Mouse (Mus musculus) kidney, postnatal 0 days (tissue): ENCODE measurements around the gene Adamts9. TPM values are rescaled to one million over a fixed set of nuclear protein-coding genes. Genes with fewer than 3 reads are reported as not detected.

Experiments used
- ATAC-seq: fragments of 200-750 bp; cut with Nextera tagmentation; replicated peaks from 2 replicates; pipeline ENCODE4 v1.8.0; 2017; ENCODE audit warnings: low read depth, moderate number of reproducible peaks, moderate TSS enrichment, moderate library complexity; ENCODE audit not compliant: low FRiP score
- DNase-seq: peaks from one replicate; pipeline ENCODE4 v3.0.0-alpha.2; 2016; ENCODE audit warnings: low spot score
- H3K27ac ChIP-seq: fragments of 300-500 bp; sonication (generic); 2 replicates; pipeline ENCODE4 v1.5.1; 2014; ENCODE audit warnings: mild to moderate bottlenecking
- H3K27me3 ChIP-seq: fragments of 300-500 bp; sonication (generic); 2 replicates; pipeline ENCODE4 v1.6.1; 2014; ENCODE audit warnings: low read length, mixed read lengths; ENCODE audit not compliant: insufficient read depth
- H3K36me3 ChIP-seq: fragments of 300-500 bp; sonication (generic); 2 replicates; pipeline ENCODE4 v1.6.1; 2014; ENCODE audit warnings: low read length, mixed read lengths; ENCODE audit not compliant: insufficient read depth
- H3K4me1 ChIP-seq: fragments of 300-500 bp; sonication (generic); replicated peaks from 2 replicates; pipeline ENCODE4 v1.6.1; 2014; ENCODE audit warnings: antibody characterized with exemption, low read length, mixed read lengths; ENCODE audit not compliant: insufficient read depth
- H3K4me2 ChIP-seq: fragments of 300-500 bp; sonication (generic); 2 replicates; pipeline ENCODE4 v1.6.1; 2014; ENCODE audit warnings: mild to moderate bottlenecking, low read length, moderate library complexity, mixed read lengths
- H3K4me3 ChIP-seq: fragments of 300-500 bp; sonication (generic); replicated peaks from 2 replicates; pipeline ENCODE4 v1.5.1; 2014; ENCODE audit warnings: low read depth, low read length
- H3K9ac ChIP-seq: fragments of 300-500 bp; sonication (generic); 2 replicates; pipeline ENCODE4 v1.6.1; 2014; ENCODE audit warnings: low read depth, low read length
- H3K9me3 ChIP-seq: fragments of 300-500 bp; sonication (generic); replicated peaks from 2 replicates; pipeline ENCODE4 v1.6.1; 2016; ENCODE audit warnings: low read length, inconsistent platforms, mixed read lengths
- CTCF ChIP-seq: IDR thresholded peaks from 2 replicates; pipeline ENCODE4 v1.5.1; 2016; ENCODE audit warnings: antibody characterized with exemption, low read depth, mild to moderate bottlenecking, moderate library complexity
- WGBS: fragments of 180-500 bp; shearing (Covaris S2); extraction: QIAGEN DNeasy Blood & Tissue Kit; methylation state at CpG from one replicate; pipeline ENCODE4 v1.1.7; 2014; 5-methylcytosine and 5-hydroxymethylcytosine counted together
- polyA plus RNA-seq: library from polyadenylated mRNA; unstranded; fragments of >200 nt; fragmentation: Nextera tagmentation; extraction: Ambion mirVana; gene quantifications from 2 replicates; pipeline ENCODE4 v1.2.1, GENCODE M21; 2015

Adamts9 gene
- 7.6 and 7.9 TPM in 2 replicates for polyA plus RNA-seq

GRCm38 (mm10) chr6:92943057-92943781, at the start of gene Adamts9:
TSS of gene Adamts9 (minus strand) at chr6:92943492.
- 0 out of 2 replicates have a peak, but pooled peaks cover 3% of the 10 kb centered on the region for H3K4me1 ChIP-seq

GRCm38 (mm10) chr6:92991616-92992015, 48.3 kb upstream of the Adamts9 start:
- no peak overlapping the region for H3K4me2 ChIP-seq
- DNase-seq: no peak
- no peaks in the 10 kb centered on the region for H3K27me3 ChIP-seq
- 18% methylated on average over 1 of the region's 1 CpGs for WGBS
- no peak for ATAC-seq
- no peak overlapping the region for H3K27ac ChIP-seq
- H3K9me3 ChIP-seq: no peaks in the 10 kb centered on the region
- no peak overlapping the region for H3K9ac ChIP-seq
- H3K36me3 ChIP-seq: no peaks in the 10 kb centered on the region
- H3K4me3 ChIP-seq: no peak overlapping the region
- peaks cover 7% of the 10 kb centered on the region; the same call in 1 of the 2 replicates for H3K4me1 ChIP-seq
- TF ChIP-seq CTCF: no peak

More at GRCm38 (mm10) chr6:92943057-92943781, at the start of gene Adamts9:
- H3K4me2 ChIP-seq: peak within 1 kb of the TSS; percentile 79
- no peaks in the 10 kb centered on the region for H3K36me3 ChIP-seq
- peak; percentile 31; the same call in 1 of the 2 replicates for TF ChIP-seq CTCF
- DNase-seq (peak; percentile 93), ATAC-seq (peak; percentile 66)
- peak within 1 kb of the TSS; percentile 74 for H3K4me3 ChIP-seq
- no peaks in the 10 kb centered on the region for H3K9me3 ChIP-seq
- no peaks in the 10 kb centered on the region for H3K27me3 ChIP-seq
- under 1% methylated on average over 62 of the region's 68 CpGs for WGBS
- H3K27ac ChIP-seq: peak within 1 kb of the TSS; percentile 91
- peak within 1 kb of the TSS; percentile 76 for H3K9ac ChIP-seq

- Histone ChIP-seq H3K27ac (0 out of 2 replicates have a peak overlapping the region, but pooled peaks have one; percentile 60), H3K4me1 (peaks cover 7% of the 10 kb centered on the region; the same call in 1 of the 2 replicates), H3K36me3 (no peaks in the 10 kb centered on the region), H3K9ac (no peak overlapping the region), H3K9me3 (no peaks in the 10 kb centered on the region), H3K4me3 (no peak overlapping the region), H3K4me2 (no peak overlapping the region), H3K27me3 (no peaks in the 10 kb centered on the region)
- no peak for TF ChIP-seq CTCF
- 65% methylated on average over 10 of the region's 10 CpGs for WGBS
- DNase-seq (no peak), ATAC-seq (no peak)
Observed at GRCm38 (mm10) chr6:92988620-92988998, 45.3 kb upstream of the Adamts9 start.

- no peak overlapping the region for H3K4me3 ChIP-seq
Observed at GRCm38 (mm10) chr6:92987846-92988619, 44.7 kb upstream of the Adamts9 start.

GRCm38 (mm10) chr6:92987366-92987765, 44.1 kb upstream of the Adamts9 start:
- DNase-seq (peak; percentile 41), ATAC-seq (0 out of 2 replicates have a peak, but pooled peaks have one; percentile 29)
- peak overlapping the region; percentile 60 for H3K27ac ChIP-seq
- no peaks in the 10 kb centered on the region for H3K27me3 ChIP-seq
- TF ChIP-seq CTCF: no peak
- no peak overlapping the region for H3K4me3 ChIP-seq
- no peaks in the 10 kb centered on the region for H3K9me3 ChIP-seq
- H3K9ac ChIP-seq: no peak overlapping the region
- WGBS: 62% methylated on average over 9 of the region's 9 CpGs
- H3K4me2 ChIP-seq: peak overlapping the region; percentile 25; the same call in 1 of the 2 replicates
- H3K4me1 ChIP-seq: peaks cover 7% of the 10 kb centered on the region; the same call in 1 of the 2 replicates
- H3K36me3 ChIP-seq: no peaks in the 10 kb centered on the region

More at GRCm38 (mm10) chr6:92987846-92988619, 44.7 kb upstream of the Adamts9 start:
- H3K9me3 ChIP-seq: no peaks in the 10 kb centered on the region
- H3K9ac ChIP-seq: no peak overlapping the region
- peak; percentile 65 for DNase-seq
- peak overlapping the region; percentile 60 for H3K27ac ChIP-seq
- no peaks in the 10 kb centered on the region for H3K36me3 ChIP-seq
- H3K4me2 ChIP-seq: peak overlapping the region; percentile 25; the same call in 1 of the 2 replicates
- WGBS: 37% methylated on average over 14 of the region's 14 CpGs
- no peaks in the 10 kb centered on the region for H3K27me3 ChIP-seq
- TF ChIP-seq CTCF: no peak
- H3K4me1 ChIP-seq: peaks cover 7% of the 10 kb centered on the region; the same call in 1 of the 2 replicates
- no peak for ATAC-seq

GRCm38 (mm10) chr6:92983421-92983820, 40.1 kb upstream of the Adamts9 start:
- TF ChIP-seq CTCF: no peak
- Histone ChIP-seq H3K27ac (no peak overlapping the region), H3K9ac (no peak overlapping the region), H3K36me3 (no peaks in the 10 kb centered on the region), H3K27me3 (no peaks in the 10 kb centered on the region), H3K4me1 (peaks cover 7% of the 10 kb centered on the region; the same call in 1 of the 2 replicates), H3K9me3 (no peaks in the 10 kb centered on the region), H3K4me3 (no peak overlapping the region), H3K4me2 (no peak overlapping the region)
- 74% methylated on average over 7 of the region's 7 CpGs for WGBS
- ATAC-seq (no peak), DNase-seq (no peak)
